Mouse (Mus musculus): Measurements from ENCODE around the gene Gm49378. TPM values are rescaled to one million over a fixed set of nuclear protein-coding genes. Genes with fewer than 3 reads are reported as not detected.

The Gm49378 gene
- polyA plus RNA-seq (2017; shearing (Covaris generic)): not detected

DNA sequence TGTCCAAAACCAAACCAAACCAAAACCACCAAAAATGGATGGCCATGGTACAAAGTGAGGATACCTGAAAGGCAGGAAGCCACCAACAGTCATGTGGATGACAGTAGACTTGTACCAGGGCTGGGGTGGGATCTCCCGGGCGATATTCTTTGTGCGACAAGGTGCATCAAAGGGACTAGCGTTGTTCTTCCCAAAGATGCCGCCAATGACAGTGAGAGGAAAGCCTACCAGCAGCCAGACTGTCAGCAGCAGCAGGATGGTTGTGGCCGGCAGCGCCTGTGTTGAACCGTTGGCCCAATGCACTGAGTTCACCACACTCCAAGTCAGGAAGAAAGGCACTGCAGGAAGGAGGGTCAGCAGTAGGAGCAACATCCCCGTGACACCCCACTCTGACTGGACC lies at the start of gene Gm49378:
Gene Gm49378, minus strand, starts transcription at position 101 of the 400 bp plus-strand sequence.

DNA sequence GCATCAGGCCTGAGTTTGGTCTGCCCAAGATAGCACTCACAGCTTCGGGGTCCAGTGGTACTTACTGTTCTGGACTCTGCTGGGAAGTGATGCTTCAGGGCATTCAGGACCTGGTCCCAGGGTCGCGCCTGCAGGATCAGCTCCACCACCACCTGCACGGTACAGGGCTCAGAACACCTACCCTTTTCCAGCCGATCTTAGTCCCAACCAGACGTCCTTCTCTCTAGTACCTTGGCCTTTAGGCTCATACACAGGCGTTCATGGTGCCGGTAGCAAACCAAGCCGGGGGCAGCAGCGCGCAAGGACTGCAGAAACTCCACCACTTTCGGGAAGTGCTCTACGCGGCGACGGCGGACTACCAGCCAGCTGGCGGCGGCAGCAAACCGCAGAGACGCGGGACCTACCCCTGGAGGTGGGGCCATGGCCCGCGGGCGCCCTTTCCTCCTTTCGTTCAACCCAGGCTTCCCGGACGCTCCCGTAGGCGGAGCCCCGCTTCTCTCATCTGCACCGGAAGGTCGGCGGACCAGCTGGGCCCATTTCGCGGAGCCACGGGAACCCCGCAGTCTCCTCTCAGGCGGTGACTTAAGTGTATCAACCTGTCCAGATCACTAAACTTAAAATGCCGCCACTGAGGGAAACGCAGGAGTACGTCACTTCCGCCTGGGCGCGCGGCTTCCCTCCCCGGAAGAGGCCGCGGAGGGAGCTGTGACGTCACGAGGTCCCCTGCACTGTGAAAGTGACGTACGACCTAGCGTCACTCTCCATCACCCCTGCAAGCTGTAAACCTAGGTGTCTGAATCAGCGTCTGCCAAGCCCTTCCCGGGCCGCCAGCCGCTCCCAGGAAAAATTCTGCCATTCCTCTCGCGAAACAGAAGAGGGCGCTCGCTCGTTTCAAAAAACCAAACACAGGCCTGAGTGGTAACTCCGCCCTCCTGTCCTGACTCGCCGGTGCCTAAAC lies 43.7 kb upstream of the Gm49378 start, which contains the start of gene Tinf2:
Gene Tinf2, minus strand, starts transcription at position 661 of the 958 bp plus-strand sequence.

DNA sequence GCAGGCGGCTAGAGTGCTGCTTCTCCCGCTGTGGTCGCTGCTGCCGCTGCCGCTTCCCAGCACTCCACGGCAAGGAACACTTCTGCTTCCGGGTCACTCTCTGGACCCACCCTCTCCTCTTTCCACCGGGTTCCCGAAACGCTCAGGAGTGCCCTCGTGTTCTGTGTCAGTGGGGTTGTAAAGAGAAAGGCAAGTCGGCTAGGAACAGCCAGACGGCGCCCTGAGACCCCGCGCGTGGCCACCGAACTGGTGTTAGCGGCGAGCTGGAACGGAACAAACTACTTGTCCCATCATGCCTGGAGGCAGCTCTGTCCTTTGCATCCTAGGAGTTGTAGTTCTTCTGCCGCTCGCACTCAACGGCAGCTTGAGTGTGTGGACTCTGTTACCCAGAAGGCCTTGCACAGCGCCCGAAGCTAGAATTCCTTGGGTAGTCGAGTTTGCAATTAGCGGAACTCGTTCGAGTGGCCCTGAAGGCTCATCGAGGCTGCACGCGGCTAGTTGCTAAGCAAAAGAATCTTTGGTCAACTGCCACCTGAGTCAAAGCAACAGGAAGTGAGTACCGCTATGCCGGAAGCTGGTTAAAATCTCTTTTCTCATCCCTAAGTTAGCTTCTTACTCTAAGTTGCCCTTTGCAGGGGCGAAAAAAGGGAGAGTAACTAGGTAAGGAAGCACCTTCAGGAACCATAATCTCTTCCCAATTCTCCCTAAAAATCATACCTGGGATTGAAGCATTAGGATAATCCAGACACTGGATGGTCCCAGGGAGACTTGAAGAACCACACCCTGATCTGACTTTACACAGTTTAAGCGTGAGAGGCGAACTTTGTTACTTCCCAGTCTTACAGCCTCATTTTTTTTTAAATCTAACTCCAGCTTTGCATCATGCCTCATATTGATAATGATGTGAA lies 34.4 kb upstream of the Gm49378 start, which contains the start of the genes Gmpr2 and Nedd8:
Gene Gmpr2, plus strand, starts transcription at position 109 of the 908 bp plus-strand sequence.
Gene Nedd8, minus strand, starts transcription at position 292 of the 908 bp plus-strand sequence.

DNA sequence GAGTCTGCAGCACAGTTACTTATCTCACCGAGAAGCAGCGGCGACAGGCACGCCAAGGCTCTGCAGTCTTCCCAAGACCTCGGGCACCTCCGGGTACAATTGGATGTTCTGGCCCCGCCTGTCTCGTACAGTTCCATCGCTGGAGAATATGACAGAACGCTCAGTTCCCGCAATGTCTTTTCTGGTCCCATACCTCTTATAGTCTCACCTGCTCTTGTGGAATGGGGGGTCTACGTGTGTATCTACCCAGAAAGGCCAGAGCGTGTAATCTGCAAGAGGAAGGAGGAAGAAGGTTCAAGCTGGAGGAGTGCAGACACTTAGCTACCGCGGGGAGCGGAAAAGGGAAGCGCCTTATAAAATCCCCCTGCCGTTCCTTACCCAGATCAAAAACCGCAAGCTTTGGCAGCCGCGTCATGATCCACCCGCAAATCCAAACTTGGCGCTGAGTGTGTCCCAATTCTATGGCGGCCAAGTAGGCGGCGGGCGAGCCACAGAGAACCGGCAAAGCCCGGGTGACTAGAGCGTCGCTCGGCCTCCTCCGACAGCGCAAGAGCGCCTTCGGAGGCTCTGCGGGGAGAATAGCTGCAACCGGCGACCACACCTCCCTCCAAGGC lies 22.4 kb upstream of the Gm49378 start, which contains the start of gene Mdp1:
Gene Mdp1, minus strand, starts transcription at position 549 of the 614 bp plus-strand sequence.

DNA sequence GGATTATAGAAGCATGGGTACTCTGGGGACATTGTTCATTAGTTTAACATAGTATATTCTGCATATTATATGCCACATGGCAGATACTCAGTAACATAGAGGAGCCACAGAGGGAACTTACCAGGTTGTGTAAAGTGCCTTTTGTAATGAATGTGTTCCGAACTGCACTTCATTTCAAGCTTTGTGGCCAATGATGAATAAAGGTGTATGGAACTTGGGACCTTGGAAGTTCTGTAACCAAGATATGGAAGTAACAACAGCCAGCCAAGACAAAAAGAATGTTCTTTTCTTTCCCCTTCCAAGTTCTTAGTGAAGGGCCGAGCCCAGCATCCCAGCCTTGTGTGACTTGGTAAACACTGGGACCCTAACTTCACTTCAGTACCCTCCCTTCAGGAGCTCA lies 12.2 kb upstream of the Gm49378 start, which contains the start of gene Tssk4:
Gene Tssk4, plus strand, starts transcription at position 301 of the 400 bp plus-strand sequence.

DNA sequence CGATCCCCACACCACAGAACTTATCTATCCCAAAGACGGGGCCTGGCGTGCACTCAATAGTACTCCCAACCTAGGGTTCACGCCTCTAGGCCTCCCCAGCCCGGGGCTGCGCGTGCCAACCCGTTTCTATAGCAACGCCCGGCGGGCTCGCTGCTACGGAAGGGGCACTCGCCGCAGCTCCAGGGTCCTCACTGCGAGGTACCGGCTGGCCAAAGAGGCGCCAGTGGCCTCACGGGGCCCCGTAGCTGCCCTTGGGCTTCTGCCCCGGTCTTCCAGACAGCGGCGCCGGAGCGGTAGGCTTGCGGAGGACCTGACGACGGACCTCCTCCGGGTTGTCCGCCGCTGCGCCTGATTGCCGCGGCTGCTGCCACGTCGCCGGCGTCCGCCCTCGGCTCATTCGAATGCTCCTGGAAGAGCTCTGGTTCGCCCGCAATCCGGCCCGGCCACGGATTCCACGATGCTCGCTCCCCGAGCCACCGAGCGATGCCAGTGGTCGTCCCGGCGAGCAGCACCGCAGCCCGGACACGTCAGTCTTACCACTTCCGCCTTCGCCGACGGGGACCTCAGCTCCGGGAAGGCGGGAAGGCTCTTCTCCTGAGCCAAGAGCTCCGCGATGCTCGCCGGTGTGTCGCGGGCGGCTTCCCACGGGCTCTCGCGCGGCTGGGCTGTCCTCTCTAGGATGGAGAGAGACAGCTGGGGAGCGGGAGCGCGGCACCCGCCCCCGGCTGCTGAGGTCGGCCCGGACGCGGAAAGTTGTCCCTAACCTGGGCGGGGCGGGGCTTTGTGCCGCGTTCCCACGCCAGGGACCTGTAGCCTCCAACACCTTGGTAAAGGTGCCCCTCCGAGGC lies 5.6 kb upstream of the Gm49378 start, which contains the start of gene Tm9sf1:
Gene Tm9sf1, minus strand, starts transcription at position 747 of the 848 bp plus-strand sequence.

DNA sequence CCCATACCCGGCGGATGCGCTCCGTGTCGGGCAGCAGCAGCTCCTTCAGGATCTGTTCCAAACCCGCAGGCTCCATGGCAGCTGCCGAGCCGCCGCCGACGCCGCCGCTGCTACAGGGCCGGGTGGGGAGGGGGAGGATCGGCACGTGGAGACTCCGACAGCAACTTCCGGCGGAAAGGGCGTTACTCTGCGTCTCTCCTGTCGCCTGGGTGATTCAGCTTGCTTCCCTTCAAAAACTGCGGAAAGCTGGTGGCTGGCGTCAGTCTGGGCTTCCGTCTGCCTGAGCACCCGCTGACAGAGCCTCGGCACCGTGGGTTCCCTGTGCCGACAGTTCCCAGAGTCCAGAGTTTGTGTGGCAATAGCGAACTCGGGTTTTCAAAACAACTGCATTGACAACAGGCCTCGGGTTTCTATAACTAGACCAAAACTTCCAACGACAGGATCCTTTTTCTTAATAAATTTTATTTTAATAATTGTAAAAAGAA lies 2.1 kb downstream of the Gm49378 start, which contains the start of gene Ipo4:
Gene Ipo4, minus strand, starts transcription at position 435 of the 485 bp plus-strand sequence.

DNA sequence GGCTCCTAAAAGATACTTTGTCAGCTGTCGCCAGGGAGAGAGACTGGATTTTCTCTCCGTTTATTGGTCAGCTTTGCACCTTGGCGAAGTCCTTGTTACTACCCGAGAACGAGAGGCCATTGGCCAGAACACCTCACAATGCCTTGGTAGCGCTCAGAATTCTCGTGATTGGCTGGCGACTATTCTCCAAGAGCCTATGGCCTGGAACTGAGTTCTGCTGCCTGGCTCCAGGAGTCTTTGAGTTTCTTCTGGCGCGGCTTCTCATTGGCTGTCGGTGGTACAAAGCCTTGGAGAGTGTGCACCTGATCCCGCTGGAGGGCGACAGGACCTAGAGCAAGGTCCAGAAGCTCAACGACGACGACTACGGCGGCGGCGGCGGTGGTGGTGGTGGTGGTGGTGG lies 19.9 kb downstream of the Gm49378 start, which contains the start of gene Rec8:
Gene Rec8, plus strand, starts transcription at position 216 of the 400 bp plus-strand sequence.

DNA sequence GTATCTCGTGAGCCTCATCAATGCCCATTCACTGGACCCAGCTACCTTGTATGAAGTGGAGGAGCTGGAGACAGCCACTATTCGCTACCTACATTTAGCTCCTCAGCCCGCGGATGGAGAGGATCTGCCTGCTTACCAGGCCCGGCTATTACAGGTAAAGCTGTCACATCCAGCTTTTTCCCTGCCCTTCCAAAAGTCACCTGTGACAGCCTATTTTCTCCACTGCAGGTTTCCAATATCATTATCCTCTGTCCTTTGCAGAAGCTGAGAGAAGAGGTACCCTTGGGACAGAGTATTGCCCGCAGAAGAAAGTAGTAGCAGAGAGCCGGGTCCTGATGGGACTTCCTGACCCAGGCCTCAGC lies 34.4 kb downstream of the Gm49378 start, which contains the start of gene Irf9:
Gene Irf9, plus strand, starts transcription at position 301 of the 362 bp plus-strand sequence.

DNA sequence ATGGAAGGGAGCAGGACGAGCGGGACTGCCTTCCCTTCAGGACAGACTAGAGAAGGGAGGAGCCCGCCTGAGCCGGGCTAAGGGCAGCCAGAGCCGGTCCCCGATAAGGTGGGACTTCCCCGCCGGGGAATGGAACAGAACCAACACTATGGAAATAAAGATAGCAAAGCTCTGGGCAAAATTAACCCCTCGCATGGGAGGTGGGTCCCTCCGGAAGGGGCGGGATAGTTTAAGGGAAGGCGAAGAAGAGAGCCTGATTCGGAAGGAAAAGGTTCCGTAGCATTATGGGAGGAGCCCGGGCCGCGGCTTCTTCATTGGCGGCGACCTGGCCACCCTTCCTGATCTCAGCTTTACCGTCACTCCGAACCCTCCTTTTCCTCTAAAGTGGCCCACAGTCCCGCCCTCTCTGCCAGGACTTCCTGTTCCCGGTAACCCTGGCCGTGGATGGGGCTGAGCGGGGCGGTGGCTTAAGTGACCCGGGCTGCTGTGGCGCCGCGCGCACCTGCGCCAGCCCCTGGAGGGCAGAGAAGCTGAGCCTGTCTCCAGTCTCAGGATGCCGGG lies 46.3 kb downstream of the Gm49378 start, which contains the start of gene Rnf31:
Gene Rnf31, plus strand, starts transcription at position 378 of the 561 bp plus-strand sequence.

DNA sequence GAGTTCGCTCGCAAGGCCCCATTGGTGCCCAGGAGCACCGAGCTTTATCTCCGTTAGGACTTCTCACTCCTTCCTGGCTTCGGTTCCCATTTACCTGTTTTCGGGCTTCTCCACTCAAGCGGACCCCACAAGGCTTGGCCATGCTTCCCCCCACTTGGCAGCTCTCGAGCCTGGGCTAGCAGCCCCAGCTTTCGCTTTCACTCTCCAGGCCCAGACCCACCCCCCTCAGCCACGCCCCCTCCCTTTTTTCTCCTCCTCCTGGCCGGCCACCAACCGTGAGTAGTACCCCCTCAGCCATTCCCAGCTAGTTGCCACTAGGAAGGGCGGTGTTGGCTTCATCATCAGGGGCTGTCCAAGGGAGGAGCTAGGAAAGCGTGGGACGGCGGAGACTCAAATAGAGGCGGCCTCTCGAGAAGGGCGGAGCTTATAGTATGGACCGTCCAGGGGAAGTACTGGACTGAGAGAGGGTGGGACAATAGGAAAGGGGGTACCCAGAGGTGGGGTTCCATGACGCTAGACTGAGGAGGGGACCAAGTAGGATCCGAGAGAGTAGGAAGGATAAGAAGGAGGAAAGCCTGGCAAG lies 46.9 kb downstream of the Gm49378 start, which contains the start of gene Psme2:
Gene Psme2, minus strand, starts transcription at position 366 of the 583 bp plus-strand sequence.

DNA sequence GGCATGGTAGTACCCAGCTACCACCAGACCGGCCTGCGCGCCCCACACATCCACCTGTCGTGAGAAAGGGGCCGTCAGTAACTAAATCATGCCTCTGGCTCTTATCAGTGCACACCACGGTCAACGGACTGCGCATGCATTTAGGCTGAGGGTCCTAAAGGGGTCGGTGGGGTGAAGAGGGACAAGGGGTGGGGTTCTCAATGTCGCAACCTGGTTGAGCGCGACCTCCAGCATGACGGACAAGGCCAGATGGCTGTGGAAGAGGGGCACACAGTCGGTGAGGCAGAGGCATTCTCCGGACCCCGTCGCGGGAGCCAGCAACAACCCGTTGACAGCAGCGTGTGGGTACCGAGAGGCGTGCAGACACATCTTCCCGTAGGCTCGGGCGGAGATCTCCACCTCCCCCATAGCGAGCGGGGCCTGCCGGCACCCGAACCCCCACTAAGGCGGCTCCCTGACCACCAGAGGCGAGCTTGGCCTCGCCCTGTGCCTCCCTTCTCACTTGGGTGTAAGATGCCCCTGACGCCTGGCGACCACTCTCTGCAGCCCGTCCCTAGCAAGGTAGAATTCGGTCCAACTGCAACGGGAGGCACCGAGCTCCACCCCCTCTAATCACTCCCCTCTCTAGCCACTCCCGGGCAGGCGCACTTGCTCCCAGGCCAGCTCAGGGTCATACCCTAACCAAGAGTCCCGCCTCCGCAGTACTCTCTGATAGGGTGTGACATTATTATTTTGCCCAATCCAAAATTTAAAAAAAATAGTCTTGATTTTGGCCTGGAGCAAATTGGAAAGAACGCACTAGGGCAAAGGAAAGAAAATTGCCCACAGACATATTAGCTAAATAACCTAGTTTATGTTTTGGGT lies 52.8 kb downstream of the Gm49378 start, which contains the start of gene Emc9:
Gene Emc9, minus strand, starts transcription at position 601 of the 864 bp plus-strand sequence.

Other genes starting within 250 kb of the Gm49378 start
- 25.1 TPM for gene Dhrs4, start 159.1 kb downstream of the Gm49378 start, polyA plus RNA-seq (2017; shearing (Covaris generic))
- gene Carmil3, start 147.2 kb downstream of the Gm49378 start, polyA plus RNA-seq (2017; shearing (Covaris generic)): not detected
- gene Cpne6, start 127.5 kb downstream of the Gm49378 start, polyA plus RNA-seq (2017; shearing (Covaris generic)): not detected
- gene Nrl, start 112.9 kb downstream of the Gm49378 start, polyA plus RNA-seq (2017; shearing (Covaris generic)): not detected
- 14.1 TPM for gene Pck2, start 97.6 kb downstream of the Gm49378 start, polyA plus RNA-seq (2017; shearing (Covaris generic))
- gene Dcaf11, start 77.9 kb downstream of the Gm49378 start, polyA plus RNA-seq (2017; shearing (Covaris generic)): 104 TPM
- 4.2 TPM for gene A730061H03Rik, start 77.5 kb downstream of the Gm49378 start, polyA plus RNA-seq (2017; shearing (Covaris generic))
- gene Fitm1, start 62.3 kb downstream of the Gm49378 start, polyA plus RNA-seq (2017; shearing (Covaris generic)): not detected
- gene Psme1, start 59.8 kb downstream of the Gm49378 start, polyA plus RNA-seq (2017; shearing (Covaris generic)): 723 TPM
- 16.6 TPM for gene Emc9, start 52.6 kb downstream of the Gm49378 start, polyA plus RNA-seq (2017; shearing (Covaris generic))
- 460 TPM for gene Psme2, start 46.8 kb downstream of the Gm49378 start, polyA plus RNA-seq (2017; shearing (Covaris generic))
- 41.5 TPM for gene Rnf31, start 46.2 kb downstream of the Gm49378 start, polyA plus RNA-seq (2017; shearing (Covaris generic))
- 60.1 TPM for gene Irf9, start 34.3 kb downstream of the Gm49378 start, polyA plus RNA-seq (2017; shearing (Covaris generic))
- 0.65 TPM for gene Rec8, start 19.9 kb downstream of the Gm49378 start, polyA plus RNA-seq (2017; shearing (Covaris generic))
- gene Ipo4, start 1.9 kb downstream of the Gm49378 start, polyA plus RNA-seq (2017; shearing (Covaris generic)): 64.4 TPM
- 65.5 TPM for gene Tm9sf1, start 5.9 kb upstream of the Gm49378 start, polyA plus RNA-seq (2017; shearing (Covaris generic))
- gene Tssk4, start 12.3 kb upstream of the Gm49378 start, polyA plus RNA-seq (2017; shearing (Covaris generic)): 0.59 TPM
- gene Mdp1, start 22.6 kb upstream of the Gm49378 start, polyA plus RNA-seq (2017; shearing (Covaris generic)): 52.4 TPM
- 32.1 TPM for gene Gmpr2, start 34.0 kb upstream of the Gm49378 start, polyA plus RNA-seq (2017; shearing (Covaris generic))
- 214 TPM for gene Nedd8, start 34.2 kb upstream of the Gm49378 start, polyA plus RNA-seq (2017; shearing (Covaris generic))
- gene Tinf2, start 43.9 kb upstream of the Gm49378 start, polyA plus RNA-seq (2017; shearing (Covaris generic)): 351 TPM
- not detected for gene Tgm1, start 76.0 kb upstream of the Gm49378 start, polyA plus RNA-seq (2017; shearing (Covaris generic))
- 89.4 TPM for gene Rabggta, start 84.4 kb upstream of the Gm49378 start, polyA plus RNA-seq (2017; shearing (Covaris generic))
- 22.6 TPM for gene Dhrs1, start 107.8 kb upstream of the Gm49378 start, polyA plus RNA-seq (2017; shearing (Covaris generic))
- gene Nop9, start 107.8 kb upstream of the Gm49378 start, polyA plus RNA-seq (2017; shearing (Covaris generic)): 51.0 TPM
- not detected for gene Cideb, start 120.6 kb upstream of the Gm49378 start, polyA plus RNA-seq (2017; shearing (Covaris generic))
- 0.14 TPM for gene Ltb4r2, start 123.5 kb upstream of the Gm49378 start, polyA plus RNA-seq (2017; shearing (Covaris generic))
- 0.27 TPM for gene Ltb4r1, start 128.1 kb upstream of the Gm49378 start, polyA plus RNA-seq (2017; shearing (Covaris generic))
- not detected for gene Adcy4, start 146.2 kb upstream of the Gm49378 start, polyA plus RNA-seq (2017; shearing (Covaris generic))
- gene Ripk3, start 151.0 kb upstream of the Gm49378 start, polyA plus RNA-seq (2017; shearing (Covaris generic)): 60.3 TPM
- gene Nfatc4, start 185.2 kb upstream of the Gm49378 start, polyA plus RNA-seq (2017; shearing (Covaris generic)): not detected
- not detected for gene Nynrin, start 216.1 kb upstream of the Gm49378 start, polyA plus RNA-seq (2017; shearing (Covaris generic))
- gene Cbln3, start 246.5 kb upstream of the Gm49378 start, polyA plus RNA-seq (2017; shearing (Covaris generic)): 0.10 TPM
- gene Khnyn, start 247.1 kb upstream of the Gm49378 start, polyA plus RNA-seq (2017; shearing (Covaris generic)): 89.2 TPM

Data from effector memory CD4-positive, alpha-beta T cell, adult 5 months (primary cell).